7 mouse cellular contexts compared by ENCODE assay signal in genomic region chr12:32989731-32990130, GRCm38 (mm10). TPM values are rescaled to one million over a fixed set of nuclear protein-coding genes. Genes with fewer than 3 reads are reported as not detected.
DNase-seq lines count a peak whose midpoint lies in the region; ATAC-seq and TF ChIP-seq lines count a peak whose summit lies in the region.

No protein-coding gene starts in this region.

- H3K36me3 ChIP-seq in limb, embryonic 12.5 days: no peaks in the 10 kb centered on the region

- no peak for TF ChIP-seq CTCF in layer of hippocampus, adult 2 months (conservative IDR thresholded peaks at IDR 0.05)
- no peak for TF ChIP-seq CTCF in Patski (IDR thresholded peaks at IDR 0.05)
- TF ChIP-seq CTCF in brain, embryonic 14.5 days (IDR thresholded peaks at IDR 0.05; ENCODE audit: borderline replicate concordance, extremely low read depth, insufficient read depth, insufficient read length): no peak

- H3K27me3 ChIP-seq in Patski: no peaks in the 10 kb centered on the region
- no peaks in the 10 kb centered on the region for H3K27me3 ChIP-seq in limb, embryonic 12.5 days

- H3K27ac ChIP-seq in layer of hippocampus, adult 2 months: peak overlapping the region; percentile 69
- no peak overlapping the region for H3K27ac ChIP-seq in limb, embryonic 12.5 days

- no peak for DNase-seq in layer of hippocampus, adult 2 months (ENCODE audit: low spot score in 2 of 2)
- DNase-seq in layer of hippocampus, postnatal 14 days (ENCODE audit: low spot score in 2 of 2): no peak
- DNase-seq in Patski (ENCODE audit: low read depth, low spot score): no peak
- DNase-seq in brain, embryonic 14.5 days (ENCODE audit: low read depth): peak; percentile 30
- no peak for DNase-seq in gastrocnemius, postnatal 25 days

- in situ Hi-C loops in Patski (cut with MboI; ENCODE audit: low pct_unique_long_range_greater_than_20kb): no loop called here

- H3K4me3 ChIP-seq in layer of hippocampus, adult 2 months: peak overlapping the region; percentile 26
- H3K4me3 ChIP-seq in limb, embryonic 12.5 days (replicated peaks): no peak overlapping the region

- no peak for TF ChIP-seq POLR2A in brain, embryonic 14.5 days (IDR thresholded peaks at IDR 0.05; ENCODE audit: borderline replicate concordance, extremely low read depth, insufficient read depth, insufficient read length, poor library complexity, severe bottlenecking)

- no peaks in the 10 kb centered on the region for H3K9me3 ChIP-seq in limb, embryonic 12.5 days

- ATAC-seq in Patski: peak; percentile 51
- ATAC-seq in limb, embryonic 12.5 days (ENCODE audit: insufficient number of reproducible peaks, insufficient read depth, low FRiP score, low TSS enrichment, low read depth): peak; percentile 42; the same call in 1 of the 2 replicates
- ATAC-seq in megakaryocyte progenitor cell, adult 5-6 weeks (replicated peaks; ENCODE audit: poor library complexity): no peak

- H3K4me1 ChIP-seq in limb, embryonic 12.5 days (replicated peaks): 0 out of 2 replicates have a peak, but pooled peaks cover 3% of the 10 kb centered on the region

- no peak overlapping the region for H3K9ac ChIP-seq in limb, embryonic 12.5 days (replicated peaks)

- H3K4me2 ChIP-seq in limb, embryonic 12.5 days: no peak overlapping the region

- CTCF ChIA-PET in Patski (lab: Charles Lee): no interaction called here

- POLR2A ChIA-PET in Patski (lab: Charles Lee): no interaction called here

- WGBS in limb, embryonic 12.5 days: 58% methylated on average over 12 of the region's 12 CpGs

RNA-seq across cellular contexts. Expression of gene Sypl, which starts 36.0 kb away (rescaled TPM):
- 10 to 100 TPM; 44.1 to 46.0 TPM for total RNA-seq in layer of hippocampus, adult 2 months (2021)
- 10 to 100 TPM; 37.2 to 41.0 TPM for total RNA-seq in layer of hippocampus, postnatal 14 days (2021)
- polyA plus RNA-seq in Patski (2021): 92.5 TPM
- 27.7 and 28.9 TPM in 2 replicates for polyA plus RNA-seq in brain, embryonic 14.5 days (2012; rRNA removed)
- polyA plus RNA-seq in limb, embryonic 12.5 days (2016; fragmentation: Nextera tagmentation; extraction: Ambion mirVana): 65.6 and 66.6 TPM in 2 replicates
- 187 and 189 TPM in 2 replicates for total RNA-seq in megakaryocyte progenitor cell, adult 5-6 weeks (2015)
- total RNA-seq in megakaryocyte progenitor cell, adult 5-6 weeks (2017): 65.5 and 71.7 TPM in 2 replicates
- total RNA-seq in gastrocnemius, postnatal 25 days (2021): 100 to 1,000 TPM; 124 to 147 TPM
